Comparison of ENCODE assay signal across 44 mouse cellular contexts in genomic region chr5:103637162-103637561, GRCm38 (mm10). TPM values are rescaled to one million over a fixed set of nuclear protein-coding genes. Genes with fewer than 3 reads are reported as not detected.
"Had no signal": no experiment of that assay in that cellular context is flagged by ENCODE, and none has a peak within 500 bp of the region (broad histone marks: within the 10 kb centered on the region; RNA-seq: fewer than 3 reads in every experiment).

No protein-coding gene starts in this region.

- H3K4me3 ChIP-seq: heart, embryonic 13.5 days; heart, embryonic 15.5 days; hindbrain, embryonic 10.5 days; hindbrain, embryonic 12.5 days; hindbrain, embryonic 13.5 days; hindbrain, embryonic 15.5 days; intestine, embryonic 15.5 days; kidney, embryonic 15.5 days; layer of hippocampus, adult 2 months; left cerebral cortex, adult 2 months had no signal

- H3K4me2 ChIP-seq: heart, embryonic 13.5 days; heart, embryonic 15.5 days; hindbrain, embryonic 12.5 days; hindbrain, embryonic 13.5 days; hindbrain, embryonic 14.5 days; hindbrain, embryonic 15.5 days; intestine, embryonic 15.5 days; kidney, embryonic 15.5 days had no signal

- H3K27ac ChIP-seq: heart, embryonic 13.5 days; heart, embryonic 15.5 days; hindbrain, embryonic 10.5 days; hindbrain, embryonic 12.5 days; hindbrain, embryonic 13.5 days; hindbrain, embryonic 14.5 days; hindbrain, embryonic 15.5 days; hindbrain, postnatal 0 days; intestine, embryonic 15.5 days; kidney, embryonic 15.5 days; kidney, postnatal 0 days; layer of hippocampus, adult 2 months; left cerebral cortex, adult 2 months had no signal

- H3K9ac ChIP-seq: heart, embryonic 13.5 days; heart, embryonic 15.5 days; hindbrain, embryonic 12.5 days; hindbrain, embryonic 13.5 days; hindbrain, embryonic 14.5 days; hindbrain, embryonic 15.5 days; intestine, embryonic 15.5 days; kidney, embryonic 15.5 days had no signal

- H3K4me1 ChIP-seq: heart, embryonic 13.5 days; heart, embryonic 15.5 days; hindbrain, embryonic 10.5 days; hindbrain, embryonic 12.5 days; hindbrain, embryonic 13.5 days; hindbrain, embryonic 15.5 days; intestine, embryonic 15.5 days; kidney, embryonic 15.5 days had no signal

- H3K27me3 ChIP-seq: heart, embryonic 13.5 days; heart, embryonic 15.5 days; hindbrain, embryonic 12.5 days; hindbrain, embryonic 13.5 days; hindbrain, embryonic 15.5 days; intestine, embryonic 15.5 days; kidney, embryonic 15.5 days had no signal

- H3K36me3 ChIP-seq: heart, embryonic 13.5 days; heart, embryonic 15.5 days; hindbrain, embryonic 10.5 days; hindbrain, embryonic 12.5 days; hindbrain, embryonic 13.5 days; hindbrain, embryonic 15.5 days; intestine, embryonic 15.5 days; kidney, embryonic 15.5 days had no signal

- DNase-seq: heart, postnatal 10 days; heart, postnatal 14 days; heart, postnatal 36 days; heart, postnatal 4 days; kidney, adult 11 months; kidney, adult 18-20 months; kidney, adult 2 months; kidney, adult 8-10 months; kidney, adult 9 months; kidney, postnatal 10 days; kidney, postnatal 14 days; kidney, postnatal 25 days; kidney, postnatal 36 days; kidney, postnatal 4 days; layer of hippocampus, adult 9-11 months; layer of hippocampus, postnatal 36 days had no signal

- H3K9me3 ChIP-seq: heart, embryonic 13.5 days; heart, embryonic 15.5 days; hindbrain, embryonic 10.5 days; hindbrain, embryonic 12.5 days; hindbrain, embryonic 13.5 days; hindbrain, embryonic 15.5 days; intestine, embryonic 15.5 days; kidney, embryonic 15.5 days had no signal

- ATAC-seq: hindbrain, embryonic 16.5 days; hindbrain, postnatal 0 days; inflammation-experienced regulatory T-cells, adult 6 months; intestine, embryonic 15.5 days; intestine, embryonic 16.5 days; intestine, postnatal 0 days had no signal

RNA-seq across cellular contexts. Expression of gene Slc10a6, which starts 8.0 kb away (rescaled TPM):
- total RNA-seq: hematopoietic stem cell, adult 5-6 weeks; layer of hippocampus, adult 18-20 months; layer of hippocampus, postnatal 36 days; left cerebral cortex, adult 18-20 months; left cerebral cortex, adult 8-10 months had no signal
- polyA plus RNA-seq: kidney, embryonic 14.5 days had no signal

RNA-seq across cellular contexts. Expression of gene 1700016H13Rik, which starts 18.6 kb away (rescaled TPM):
- total RNA-seq: heart, postnatal 10 days; heart, postnatal 14 days; heart, postnatal 36 days; hematopoietic stem cell, adult 5-6 weeks; layer of hippocampus, adult 18-20 months; layer of hippocampus, adult 2 months; layer of hippocampus, adult 8-10 months; layer of hippocampus, postnatal 10 days; layer of hippocampus, postnatal 14 days; layer of hippocampus, postnatal 25 days; layer of hippocampus, postnatal 36 days; left cerebral cortex, adult 18-20 months; left cerebral cortex, adult 2 months; left cerebral cortex, adult 8-10 months; left cerebral cortex, postnatal 10 days had no signal
- polyA plus RNA-seq: hindbrain, embryonic 11.5 days; hindbrain, embryonic 12.5 days; hindbrain, postnatal 0 days; inflammation-experienced regulatory T-cells, adult 6 months; intestine, embryonic 16.5 days; kidney, adult 2 months; kidney, embryonic 15.5 days had no signal
